Comparison of ENCODE assay signal across 30 mouse cellular contexts in genomic region chr5:22559801-22560200, GRCm38 (mm10).
"Had no signal": no experiment of that assay in that cellular context is flagged by ENCODE, and none has a peak within 500 bp of the region (broad histone marks: within the 10 kb centered on the region; RNA-seq: fewer than 3 reads in every experiment).

No protein-coding gene starts in this region.

- H3K27me3 ChIP-seq: limb, embryonic 12.5 days; limb, embryonic 13.5 days; limb, embryonic 15.5 days; liver, embryonic 12.5 days; liver, embryonic 13.5 days; liver, embryonic 15.5 days; lung, embryonic 15.5 days; megakaryocyte, embryonic 14.5 days; midbrain, embryonic 12.5 days; midbrain, embryonic 13.5 days; midbrain, embryonic 15.5 days had no signal

- H3K4me3 ChIP-seq: left cerebral cortex, adult 2 months; limb, embryonic 10.5 days; limb, embryonic 12.5 days; limb, embryonic 13.5 days; limb, embryonic 15.5 days; liver, embryonic 12.5 days; liver, embryonic 13.5 days; liver, embryonic 15.5 days; lung, embryonic 15.5 days; megakaryocyte, embryonic 14.5 days; midbrain, embryonic 12.5 days; midbrain, embryonic 13.5 days; midbrain, embryonic 15.5 days; myocyte had no signal

- H3K4me2 ChIP-seq: limb, embryonic 12.5 days; limb, embryonic 13.5 days; limb, embryonic 15.5 days; liver, embryonic 11.5 days; liver, embryonic 12.5 days; liver, embryonic 13.5 days; liver, embryonic 15.5 days; lung, embryonic 14.5 days; lung, embryonic 15.5 days; midbrain, embryonic 12.5 days; midbrain, embryonic 13.5 days; midbrain, embryonic 15.5 days had no signal

- H3K36me3 ChIP-seq: limb, embryonic 10.5 days; limb, embryonic 12.5 days; lung, embryonic 15.5 days had no signal

- H3K27ac ChIP-seq: left cerebral cortex, adult 2 months; limb, embryonic 10.5 days; limb, embryonic 12.5 days; limb, embryonic 13.5 days; limb, embryonic 15.5 days; liver, embryonic 12.5 days; liver, embryonic 13.5 days; liver, embryonic 14.5 days; liver, embryonic 15.5 days; lung, embryonic 15.5 days; macrophage; midbrain, embryonic 12.5 days; midbrain, embryonic 13.5 days; midbrain, embryonic 15.5 days had no signal

- H3K9me3 ChIP-seq: limb, embryonic 10.5 days; limb, embryonic 15.5 days; liver, embryonic 12.5 days; liver, embryonic 15.5 days; lung, embryonic 15.5 days; midbrain, embryonic 12.5 days; midbrain, embryonic 15.5 days had no signal

- H3K9ac ChIP-seq: limb, embryonic 12.5 days; limb, embryonic 13.5 days; limb, embryonic 15.5 days; liver, embryonic 12.5 days; liver, embryonic 13.5 days; liver, embryonic 14.5 days; liver, embryonic 15.5 days; liver, postnatal 0 days; lung, embryonic 14.5 days; lung, embryonic 15.5 days; midbrain, embryonic 12.5 days; midbrain, embryonic 13.5 days; midbrain, embryonic 15.5 days had no signal

- ATAC-seq: liver, embryonic 12.5 days; liver, postnatal 0 days; lung, postnatal 0 days; midbrain, embryonic 13.5 days; midbrain, embryonic 15.5 days; midbrain, embryonic 16.5 days had no signal

- DNase-seq: left cerebral cortex, postnatal 4 days; liver; liver, embryonic 13.5 days; liver, postnatal 0 days; lung, adult 18-20 months; lung, adult 2 months; lung, embryonic 14.5 days; lung, postnatal 10 days; lung, postnatal 14 days; lung, postnatal 36 days; lung, postnatal 4 days; midbrain, embryonic 14.5 days had no signal

- H3K4me1 ChIP-seq: limb, embryonic 10.5 days; limb, embryonic 12.5 days; limb, embryonic 13.5 days; limb, embryonic 15.5 days; lung, embryonic 15.5 days; midbrain, embryonic 12.5 days; midbrain, embryonic 13.5 days; midbrain, embryonic 15.5 days had no signal
